Mouse (Mus musculus) MEL (cell line): ENCODE measurements around the gene Reg1. TPM values are rescaled to one million over a fixed set of nuclear protein-coding genes. Genes with fewer than 3 reads are reported as not detected.
"Not testable (repeated sequence)": the region's sequence is repeated elsewhere in the genome, so short reads cannot be mapped to it uniquely, and the experiment has no call there.

Source experiments
- DNase-seq: peaks from one replicate; pipeline ENCODE4 v3.0.0; 2011; ENCODE audit warnings: low read depth, low spot score
- H3K27ac ChIP-seq: 2 replicates; pipeline ENCODE4 v1.5.1; 2012; ENCODE audit warnings: low read depth, mild to moderate bottlenecking, control low read depth, low read length, moderate library complexity; ENCODE audit not compliant: control insufficient read depth
- H3K27me3 ChIP-seq, 2 experiments: fragments of 150-350 bp in 1 of 2; sonication (generic) in 1 of 2; 2 replicates each; pipeline ENCODE4 v1.6.1; 2012; ENCODE audit warnings: low read length in 2 of 2, mild to moderate bottlenecking in 2 of 2, improper control_type of control experiment in 1 of 2, moderate library complexity in 1 of 2; ENCODE audit not compliant: insufficient read depth in 2 of 2, control insufficient read depth in 1 of 2
- H3K36me3 ChIP-seq, 2 experiments: 2 replicates each; pipeline ENCODE4 v1.6.1; 2012 to 2014; ENCODE audit warnings: low read length in 2 of 2, improper control_type of control experiment in 1 of 2, inconsistent platforms in 1 of 2, mild to moderate bottlenecking in 1 of 2; ENCODE audit not compliant: insufficient read depth in 2 of 2, control insufficient read depth in 1 of 2
- H3K4me1 ChIP-seq, 2 experiments: fragments of 150-350 bp in 1 of 2; sonication (generic) in 1 of 2; 2 replicates each; pipeline ENCODE4 v1.6.1; 2012; ENCODE audit warnings: low read length in 2 of 2, improper control_type of control experiment in 1 of 2, mild to moderate bottlenecking in 1 of 2; ENCODE audit not compliant: insufficient read depth in 2 of 2, control insufficient read depth in 1 of 2
- H3K4me3 ChIP-seq, 2 experiments: fragments of 150-350 bp in 1 of 2; sonication (generic) in 1 of 2; 2 replicates each; pipeline ENCODE4 v1.5.1; 2012; ENCODE audit warnings: low read depth in 2 of 2, low read length in 2 of 2, mild to moderate bottlenecking in 2 of 2, moderate library complexity in 2 of 2, control low read depth in 1 of 2, improper control_type of control experiment in 1 of 2; ENCODE audit not compliant: control insufficient read depth in 1 of 2, insufficient read depth in 1 of 2
- H3K79me2 ChIP-seq: 2 replicates; pipeline ENCODE4 v1.6.1; 2012; ENCODE audit warnings: mild to moderate bottlenecking, low read length, moderate library complexity; ENCODE audit not compliant: control insufficient read depth, poor library complexity, insufficient read depth
- H3K9ac ChIP-seq: 2 replicates; pipeline ENCODE4 v1.6.1; 2012; ENCODE audit warnings: low read depth, mild to moderate bottlenecking, control low read depth, low read length, moderate library complexity; ENCODE audit not compliant: control insufficient read depth, poor library complexity, severe bottlenecking
- H3K9me3 ChIP-seq: fragments of 150-350 bp; sonication (generic); replicated peaks from 2 replicates; pipeline ENCODE4 v1.6.1; 2012; ENCODE audit warnings: mild to moderate bottlenecking, low read length, improper control_type of control experiment, moderate library complexity; ENCODE audit not compliant: insufficient read depth
- CHD2 ChIP-seq: IDR thresholded peaks from 2 replicates; pipeline ENCODE4 v1.6.1; 2011; ENCODE audit warnings: low read length, improper control_type of control experiment
- CTCF ChIP-seq, 3 experiments: IDR thresholded peaks in 2 of 3; conservative IDR thresholded peaks in 1 of 3; 2 replicates each; pipeline ENCODE4 v1.5.1; 2011 to 2012; ENCODE audit warnings: low read length in 3 of 3, low read depth in 2 of 3, mild to moderate bottlenecking in 2 of 3, improper control_type of control experiment in 1 of 3, inconsistent platforms in 1 of 3, mixed read lengths in 1 of 3, moderate library complexity in 1 of 3; ENCODE audit not compliant: control insufficient read depth in 1 of 3, insufficient read depth in 1 of 3, poor library complexity in 1 of 3, severe bottlenecking in 1 of 3
- E2F4 ChIP-seq: IDR thresholded peaks from 2 replicates; pipeline ENCODE4 v1.6.1; 2011; ENCODE audit warnings: low read depth, low read length, improper control_type of control experiment, borderline replicate concordance
- EP300 ChIP-seq, 2 experiments: IDR thresholded peaks; 2 replicates each; pipeline ENCODE4 v1.6.1; 2011; ENCODE audit warnings: improper control_type of control experiment in 2 of 2, low read length in 2 of 2, low read depth in 1 of 2, mild to moderate bottlenecking in 1 of 2
- ETS1 ChIP-seq: IDR thresholded peaks from 2 replicates; pipeline ENCODE4 v1.6.1; 2012; ENCODE audit warnings: low read depth, mild to moderate bottlenecking, inconsistent platforms, low read length, improper control_type of control experiment, moderate library complexity
- GABPA ChIP-seq: IDR thresholded peaks from 2 replicates; pipeline ENCODE4 v1.6.1; 2012; ENCODE audit warnings: low read depth, mild to moderate bottlenecking, inconsistent platforms, low read length, improper control_type of control experiment, moderate library complexity
- GATA1 ChIP-seq: IDR thresholded peaks from 2 replicates; pipeline ENCODE4 v1.6.1; 2011; ENCODE audit warnings: low read depth, low read length, improper control_type of control experiment
- HCFC1 ChIP-seq: IDR thresholded peaks from 2 replicates; pipeline ENCODE4 v1.6.1; 2012; ENCODE audit warnings: low read depth, mild to moderate bottlenecking, inconsistent platforms, low read length, improper control_type of control experiment, moderate library complexity
- JUND ChIP-seq: IDR thresholded peaks from 2 replicates; pipeline ENCODE4 v1.6.1; 2011; ENCODE audit warnings: low read depth, mild to moderate bottlenecking, improper control_type of control experiment, low read length
- KAT2A ChIP-seq: conservative IDR thresholded peaks from 2 replicates; pipeline ENCODE4 v1.6.1; 2012; ENCODE audit warnings: low read depth, low read length, improper control_type of control experiment, inconsistent platforms
- MAFK ChIP-seq: IDR thresholded peaks from 2 replicates; pipeline ENCODE4 v1.6.1; 2011; ENCODE audit warnings: low read depth, mild to moderate bottlenecking, low read length, improper control_type of control experiment, borderline replicate concordance
- MEF2A ChIP-seq: IDR thresholded peaks from 2 replicates; pipeline ENCODE4 v1.6.1; 2014; ENCODE audit warnings: low read depth, mild to moderate bottlenecking, inconsistent platforms, low read length, improper control_type of control experiment; ENCODE audit not compliant: poor library complexity, insufficient replicate concordance, severe bottlenecking; ENCODE audit errors: extremely low read depth
- MYB ChIP-seq: IDR thresholded peaks from 2 replicates; pipeline ENCODE4 v1.6.1; 2011; ENCODE audit warnings: mild to moderate bottlenecking, low read depth, low read length, improper control_type of control experiment
- NELFE ChIP-seq: IDR thresholded peaks from 2 replicates; pipeline ENCODE4 v1.6.1; 2011; ENCODE audit warnings: low read depth, low read length, improper control_type of control experiment
- NRF1 ChIP-seq: IDR thresholded peaks from 2 replicates; pipeline ENCODE4 v1.6.1; 2014; ENCODE audit warnings: low read depth, mild to moderate bottlenecking, inconsistent platforms, low read length, improper control_type of control experiment, moderate library complexity; ENCODE audit not compliant: poor library complexity, insufficient read depth, severe bottlenecking
- RAD21 ChIP-seq: IDR thresholded peaks from 2 replicates; pipeline ENCODE4 v1.6.1; 2011; ENCODE audit warnings: mild to moderate bottlenecking, low read depth, low read length, improper control_type of control experiment
- RCOR1 ChIP-seq: IDR thresholded peaks from 2 replicates; pipeline ENCODE4 v1.6.1; 2012; ENCODE audit warnings: low read depth, mild to moderate bottlenecking, inconsistent platforms, low read length, improper control_type of control experiment
- SIN3A ChIP-seq: IDR thresholded peaks from 2 replicates; pipeline ENCODE4 v1.6.1; 2012; ENCODE audit warnings: low read length, improper control_type of control experiment, inconsistent platforms
- TAL1 ChIP-seq: IDR thresholded peaks from 2 replicates; pipeline ENCODE4 v1.6.1; 2012; ENCODE audit warnings: mild to moderate bottlenecking, inconsistent platforms, low read length, moderate library complexity, mixed read lengths
- TBP ChIP-seq: IDR thresholded peaks from 2 replicates; pipeline ENCODE4 v1.8.0; 2011; ENCODE audit warnings: low read depth, low read length, improper control_type of control experiment
- TCF12 ChIP-seq: IDR thresholded peaks from 2 replicates; pipeline ENCODE4 v1.6.1; 2014; ENCODE audit warnings: low read depth, mild to moderate bottlenecking, inconsistent platforms, low read length, improper control_type of control experiment, moderate library complexity
- UBTF ChIP-seq: IDR thresholded peaks from 2 replicates; pipeline ENCODE4 v1.6.1; 2012; ENCODE audit warnings: low read depth, mild to moderate bottlenecking, inconsistent platforms, low read length, improper control_type of control experiment, moderate library complexity, borderline replicate concordance; ENCODE audit not compliant: insufficient read depth
- USF2 ChIP-seq, 2 experiments: IDR thresholded peaks; 2 replicates each; pipeline ENCODE4 v1.6.1; 2011 to 2012; ENCODE audit warnings: improper control_type of control experiment in 2 of 2, low read length in 2 of 2, borderline replicate concordance in 1 of 2, inconsistent platforms in 1 of 2, low read depth in 1 of 2, mild to moderate bottlenecking in 1 of 2; ENCODE audit not compliant: insufficient read depth in 1 of 2
- ZMIZ1 ChIP-seq: IDR thresholded peaks from 2 replicates; pipeline ENCODE4 v1.6.1; 2012; ENCODE audit warnings: low read depth, mild to moderate bottlenecking, inconsistent platforms, low read length, improper control_type of control experiment, moderate library complexity
- polyA plus RNA-seq, 2 experiments: library from polyadenylated mRNA; stranded (reverse) in 1 of 2; unstranded in 1 of 2; fragments of >175 nt in 1 of 2; fragments of >200 nt in 1 of 2; gene quantifications; 2 replicates each; pipeline versions ENCODE4 v1.2.1 to v1.2.4; 2012; ENCODE audit warnings: low replicate concordance in 2 of 2, low read depth in 1 of 2; ENCODE audit not compliant: insufficient read length in 2 of 2, insufficient read depth in 1 of 2, missing spikeins in 1 of 2
- total RNA-seq: library from RNA; depleted of rRNA; stranded (reverse); fragments of 300-350 nt; gene quantifications from 2 replicates; pipeline ENCODE4 v1.2.3, GENCODE M21; 2012; rRNA removed

The Reg1 gene
- not detected in 2 replicates for total RNA-seq
- polyA plus RNA-seq: not detected

DNA sequence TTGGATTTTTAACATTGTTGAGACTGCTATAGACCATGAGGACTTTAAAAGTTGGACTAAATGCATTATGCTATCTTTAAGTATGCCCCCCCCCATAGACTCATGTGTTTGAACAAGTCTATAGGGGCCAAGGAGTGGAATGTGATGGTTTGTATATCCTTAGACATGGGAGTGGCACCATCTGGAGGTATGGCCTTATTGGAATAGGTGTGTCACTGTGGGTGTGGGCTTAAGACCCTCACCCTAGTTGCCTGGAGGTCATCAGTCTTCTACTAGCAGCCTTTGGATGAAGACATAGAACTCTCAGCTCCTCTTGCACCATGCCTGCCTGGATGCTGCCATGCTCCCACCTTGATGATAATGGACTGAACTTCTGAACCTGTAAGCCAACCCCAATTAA is at the start of gene Reg1:
TSS of gene Reg1 (plus strand) at position 301 of the 400 bp plus-strand sequence.
- not testable (repeated sequence) for H3K27ac ChIP-seq, H3K79me2 ChIP-seq, DNase-seq, H3K4me1 ChIP-seq, H3K9ac ChIP-seq, H3K36me3 ChIP-seq, H3K4me3 ChIP-seq, H3K9me3 ChIP-seq, H3K27me3 ChIP-seq

- H3K9me3 ChIP-seq: no peaks in the 10 kb centered on the region
- H3K27me3 ChIP-seq: no peaks in the 10 kb centered on the region
- H3K9ac ChIP-seq: no peak within 1 kb of the TSS
- no peak for TF ChIP-seq UBTF
- no peak for TF ChIP-seq MAFK
- no peak for TF ChIP-seq KAT2A
- TF ChIP-seq ETS1: no peak
- no peak for TF ChIP-seq SIN3A
- TF ChIP-seq E2F4: no peak
- TF ChIP-seq GABPA: no peak
- TF ChIP-seq TAL1: no peak
- no peak for TF ChIP-seq RAD21
- TF ChIP-seq MEF2A: no peak
- no peaks in the 10 kb centered on the region for H3K36me3 ChIP-seq
- no peaks in the 10 kb centered on the region for H3K4me1 ChIP-seq
- DNase-seq: no peak
- no peak within 1 kb of the TSS for H3K27ac ChIP-seq
- H3K79me2 ChIP-seq: no peaks in the 10 kb centered on the region
- no peak within 1 kb of the TSS for H3K4me3 ChIP-seq
These were observed 43.7 kb upstream of the Reg1 start, which contains the start of gene Reg3d for GRCm38 (mm10) chr6:78378765-78379164. Gene Reg3d (minus strand): TSS chr6:78378865.

GRCm38 (mm10) chr6:78380409-78380808 is 42.1 kb upstream of the Reg1 start, which contains the start of gene Reg3a:
Gene Reg3a (plus strand): TSS chr6:78380709.
- no peak for DNase-seq
- Histone ChIP-seq H3K27me3 (no peaks in the 10 kb centered on the region), H3K36me3 (no peaks in the 10 kb centered on the region), H3K9ac (no peak within 1 kb of the TSS), H3K9me3 (no peaks in the 10 kb centered on the region), H3K27ac (no peak within 1 kb of the TSS), H3K79me2 (no peaks in the 10 kb centered on the region), H3K4me3 (no peak within 1 kb of the TSS), H3K4me1 (no peaks in the 10 kb centered on the region)
- TF ChIP-seq HCFC1: no peak
- no peak for TF ChIP-seq CHD2
- no peak for TF ChIP-seq GATA1
- TF ChIP-seq USF2 (IDR thresholded peaks at IDR 0.05; ENCODE audit: borderline replicate concordance in 1 of 2, insufficient read depth in 1 of 2, low read depth in 1 of 2, low read length in 2 of 2): no peak
- no peak for TF ChIP-seq TCF12
- no peak for TF ChIP-seq EP300 (IDR thresholded peaks at IDR 0.05; ENCODE audit: low read depth in 1 of 2, low read length in 2 of 2)
- no peak for TF ChIP-seq TBP
- no peak for TF ChIP-seq JUND
- TF ChIP-seq NRF1: no peak
- TF ChIP-seq MYB: no peak
- no peak for TF ChIP-seq GABPA
- no peak for TF ChIP-seq UBTF
- TF ChIP-seq RCOR1: no peak
- no peak for TF ChIP-seq ZMIZ1
- TF ChIP-seq NELFE: no peak
- TF ChIP-seq CTCF (IDR thresholded peaks at IDR 0.05 in 2 of 3, conservative IDR thresholded peaks at IDR 0.05 in 1 of 3; ENCODE audit: control insufficient read depth in 1 of 3, insufficient read depth in 1 of 3, low read depth in 2 of 3, low read length in 3 of 3, poor library complexity in 1 of 3, severe bottlenecking in 1 of 3): no peak
